Mouse (Mus musculus) liver, adult 2 months (tissue): ENCODE data around the gene Vmn1r236. TPM values are rescaled to one million over a fixed set of nuclear protein-coding genes. Genes with fewer than 3 reads are reported as not detected.

ENCODE experiments used
- DNase-seq: peaks from one replicate; pipeline ENCODE4 v3.0.0-alpha.2; 2011; ENCODE audit warnings: low read depth, low spot score; ENCODE audit errors: extremely low read depth
- H3K27ac ChIP-seq: fragments of 200-500 bp; replicated peaks from 2 replicates; pipeline ENCODE4 v1.5.1; 2012; ENCODE audit warnings: low read depth, mild to moderate bottlenecking, control low read depth, inconsistent platforms, low read length; ENCODE audit not compliant: insufficient read depth
- H3K27me3 ChIP-seq: fragments of 200-500 bp; 2 replicates; pipeline ENCODE4 v1.6.1; 2012; ENCODE audit warnings: mild to moderate bottlenecking, moderate library complexity, low read length, inconsistent platforms; ENCODE audit not compliant: control insufficient read depth, insufficient read depth
- H3K36me3 ChIP-seq: fragments of 200-500 bp; 2 replicates; pipeline ENCODE4 v1.6.1; 2012; ENCODE audit warnings: low read length, inconsistent platforms; ENCODE audit not compliant: control insufficient read depth, insufficient read depth
- H3K4me1 ChIP-seq: fragments of 200-500 bp; 2 replicates; pipeline ENCODE4 v1.6.1; 2011; ENCODE audit warnings: low read length; ENCODE audit not compliant: control insufficient read depth, insufficient read depth
- H3K4me3 ChIP-seq: fragments of 200-500 bp; 2 replicates; pipeline ENCODE4 v1.5.1; 2011; ENCODE audit warnings: low read depth, mild to moderate bottlenecking, control low read depth, low read length, moderate library complexity; ENCODE audit not compliant: insufficient read depth
- H3K79me2 ChIP-seq: fragments of 200-500 bp; 2 replicates; pipeline ENCODE4 v1.6.1; 2012; ENCODE audit warnings: inconsistent platforms, mild to moderate bottlenecking, low read length, moderate library complexity; ENCODE audit not compliant: control insufficient read depth, insufficient read depth
- H3K9ac ChIP-seq: fragments of 200-500 bp; 2 replicates; pipeline ENCODE4 v1.6.1; 2012; ENCODE audit warnings: low read depth, mild to moderate bottlenecking, control low read depth, inconsistent platforms, low read length
- CTCF ChIP-seq: fragments of 200-500 bp; IDR thresholded peaks from 2 replicates; pipeline ENCODE4 v1.5.1; 2011; ENCODE audit warnings: low read depth, low read length, control low read depth
- POLR2A ChIP-seq: fragments of 200-500 bp; IDR thresholded peaks from 2 replicates; pipeline ENCODE4 v1.6.1; 2011; ENCODE audit warnings: low read length, control low read depth; ENCODE audit not compliant: insufficient read depth; ENCODE audit errors: extremely low read depth
- WGBS: fragments of 180-500 bp; shearing (Covaris S2); methylation state at CpG from one replicate; pipeline ENCODE4 v1.1.7; 2018; 5-methylcytosine and 5-hydroxymethylcytosine counted together
- polyA plus RNA-seq: library from polyadenylated mRNA; depleted of rRNA; stranded (reverse); fragments of >200 nt; gene quantifications from 2 replicates; pipeline ENCODE4 v1.2.3, GENCODE M21; 2012; rRNA removed
- total RNA-seq: library from RNA; depleted of rRNA; stranded (reverse); fragments of >200 nt; gene quantifications from 2 replicates; pipeline ENCODE4 v1.2.3, GENCODE M21; 2014; rRNA removed

Gene Vmn1r236
- not detected in 2 replicates for total RNA-seq
- polyA plus RNA-seq = not detected in 2 replicates

- 71% methylated on average over 3 of the region's 3 CpGs for WGBS
Observed at GRCm38 (mm10) chr17:21282642-21283041, at the start of gene Vmn1r236. Vmn1r236 (plus strand) TSS chr17:21282942.

GRCm38 (mm10) chr17:21256111-21256510 lies 26.6 kb upstream of the Vmn1r236 start, which contains the start of gene Vmn1r235:
Vmn1r235 (plus strand) TSS chr17:21256411.
- Histone ChIP-seq H3K79me2 (no peaks in the 10 kb centered on the region), H3K36me3 (no peaks in the 10 kb centered on the region), H3K9ac (no peak within 1 kb of the TSS), H3K4me3 (no peak within 1 kb of the TSS), H3K27ac (no peak within 1 kb of the TSS), H3K4me1 (no peaks in the 10 kb centered on the region), H3K27me3 (no peaks in the 10 kb centered on the region)
- no peak for TF ChIP-seq CTCF
- TF ChIP-seq POLR2A = no peak
- no peak for DNase-seq

More at GRCm38 (mm10) chr17:21282642-21283041, at the start of gene Vmn1r236:
- Histone ChIP-seq H3K27ac (no peak within 1 kb of the TSS), H3K79me2 (no peaks in the 10 kb centered on the region), H3K4me1 (no peaks in the 10 kb centered on the region), H3K4me3 (no peak within 1 kb of the TSS), H3K9ac (no peak within 1 kb of the TSS), H3K27me3 (no peaks in the 10 kb centered on the region), H3K36me3 (no peaks in the 10 kb centered on the region)
- no peak for DNase-seq
- TF ChIP-seq POLR2A (no peak), CTCF (no peak)

GRCm38 (mm10) chr17:21272103-21272502 lies 10.6 kb upstream of the Vmn1r236 start:
- peak; percentile 47 for DNase-seq
- peak; percentile 36 for TF ChIP-seq CTCF
- TF ChIP-seq POLR2A = no peak

DNA sequence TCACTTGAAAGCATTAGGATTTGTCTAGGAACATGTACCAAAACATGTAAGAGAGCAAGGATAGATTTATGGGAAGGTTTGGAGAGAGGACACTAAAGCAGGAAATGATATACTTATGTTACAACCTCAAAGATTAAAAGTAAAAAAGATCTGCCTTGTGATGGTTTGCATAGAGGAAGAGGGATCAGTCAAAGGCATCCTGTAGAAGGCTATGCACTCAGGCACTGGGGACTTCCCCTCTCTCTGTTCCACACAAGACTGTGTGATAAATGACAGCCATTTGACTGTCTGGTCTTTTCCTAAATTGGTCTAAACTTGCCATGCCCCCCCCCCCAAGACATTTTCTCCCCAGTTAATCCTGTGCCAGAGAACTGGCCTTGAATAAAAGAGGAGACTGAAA lies 1.7 kb downstream of the Vmn1r236 start:
- H3K27me3 ChIP-seq = no peaks in the 10 kb centered on the region
- no peak for DNase-seq
- TF ChIP-seq CTCF (no peak), POLR2A (no peak)
- H3K4me1 ChIP-seq = no peaks in the 10 kb centered on the region
- no peak overlapping the region for H3K9ac ChIP-seq
- no peak overlapping the region for H3K27ac ChIP-seq
- no peaks in the 10 kb centered on the region for H3K79me2 ChIP-seq
- no peak overlapping the region for H3K4me3 ChIP-seq
- H3K36me3 ChIP-seq = no peaks in the 10 kb centered on the region

More at GRCm38 (mm10) chr17:21272103-21272502, 10.6 kb upstream of the Vmn1r236 start:
- Histone ChIP-seq H3K4me3 (no peak overlapping the region), H3K27me3 (no peaks in the 10 kb centered on the region), H3K4me1 (no peaks in the 10 kb centered on the region), H3K9ac (no peak overlapping the region), H3K36me3 (no peaks in the 10 kb centered on the region), H3K79me2 (no peaks in the 10 kb centered on the region), H3K27ac (no peak overlapping the region)
- 10% methylated on average over 4 of the region's 4 CpGs for WGBS

GRCm38 (mm10) chr17:21289695-21290094 lies 7.0 kb downstream of the Vmn1r236 start:
- Histone ChIP-seq H3K4me3 (no peak overlapping the region), H3K4me1 (no peaks in the 10 kb centered on the region), H3K79me2 (no peaks in the 10 kb centered on the region), H3K27me3 (no peaks in the 10 kb centered on the region), H3K27ac (no peak overlapping the region), H3K9ac (no peak overlapping the region), H3K36me3 (no peaks in the 10 kb centered on the region)
- DNase-seq = no peak
- TF ChIP-seq POLR2A = no peak
- TF ChIP-seq CTCF = no peak

GRCm38 (mm10) chr17:21311565-21311964 lies 28.8 kb downstream of the Vmn1r236 start, which contains the start of gene Vmn1r237:
Vmn1r237 (plus strand) TSS chr17:21311865.
- Histone ChIP-seq H3K9ac (no peak within 1 kb of the TSS), H3K79me2 (no peaks in the 10 kb centered on the region), H3K36me3 (no peaks in the 10 kb centered on the region), H3K4me3 (no peak within 1 kb of the TSS), H3K27me3 (no peaks in the 10 kb centered on the region), H3K4me1 (no peaks in the 10 kb centered on the region), H3K27ac (no peak within 1 kb of the TSS)
- TF ChIP-seq POLR2A (no peak), CTCF (no peak)
- DNase-seq = no peak

Other genes with a start within 250 kb of the Vmn1r236 start
- gene Vmn1r234, start 56.9 kb upstream of the Vmn1r236 start, total RNA-seq = not detected in 2 replicates
- gene Vmn1r234, start 56.9 kb upstream of the Vmn1r236 start, polyA plus RNA-seq = not detected in 2 replicates
- not detected in 2 replicates for gene Vmn1r235, start 26.5 kb upstream of the Vmn1r236 start, total RNA-seq
- not detected in 2 replicates for gene Vmn1r235, start 26.5 kb upstream of the Vmn1r236 start, polyA plus RNA-seq
- gene Vmn1r237, start 28.9 kb downstream of the Vmn1r236 start, total RNA-seq = not detected in 2 replicates
- gene Vmn1r237, start 28.9 kb downstream of the Vmn1r236 start, polyA plus RNA-seq = not detected in 2 replicates
- 0.67 and 0.74 TPM in 2 replicates for gene Zfp677, start 100.8 kb downstream of the Vmn1r236 start, total RNA-seq
- gene Zfp677, start 100.8 kb downstream of the Vmn1r236 start, polyA plus RNA-seq = 0.05 and 0.09 TPM in 2 replicates
- gene Zfp54, start 140.3 kb downstream of the Vmn1r236 start, total RNA-seq = 2.1 and 2.8 TPM in 2 replicates
- 0.29 and 0.66 TPM in 2 replicates for gene Zfp54, start 140.3 kb downstream of the Vmn1r236 start, polyA plus RNA-seq
- gene Zfp51, start 167.4 kb downstream of the Vmn1r236 start, total RNA-seq = 3.8 and 4.4 TPM in 2 replicates
- 0.28 and 0.50 TPM in 2 replicates for gene Zfp51, start 167.4 kb downstream of the Vmn1r236 start, polyA plus RNA-seq
- 3.8 and 4.3 TPM in 2 replicates for gene Zfp53, start 206.1 kb downstream of the Vmn1r236 start, total RNA-seq
- gene Zfp53, start 206.1 kb downstream of the Vmn1r236 start, polyA plus RNA-seq = 0.95 and 1.2 TPM in 2 replicates